Comparison of ENCODE assay signal across 9 mouse cellular contexts in the genomic region with DNA sequence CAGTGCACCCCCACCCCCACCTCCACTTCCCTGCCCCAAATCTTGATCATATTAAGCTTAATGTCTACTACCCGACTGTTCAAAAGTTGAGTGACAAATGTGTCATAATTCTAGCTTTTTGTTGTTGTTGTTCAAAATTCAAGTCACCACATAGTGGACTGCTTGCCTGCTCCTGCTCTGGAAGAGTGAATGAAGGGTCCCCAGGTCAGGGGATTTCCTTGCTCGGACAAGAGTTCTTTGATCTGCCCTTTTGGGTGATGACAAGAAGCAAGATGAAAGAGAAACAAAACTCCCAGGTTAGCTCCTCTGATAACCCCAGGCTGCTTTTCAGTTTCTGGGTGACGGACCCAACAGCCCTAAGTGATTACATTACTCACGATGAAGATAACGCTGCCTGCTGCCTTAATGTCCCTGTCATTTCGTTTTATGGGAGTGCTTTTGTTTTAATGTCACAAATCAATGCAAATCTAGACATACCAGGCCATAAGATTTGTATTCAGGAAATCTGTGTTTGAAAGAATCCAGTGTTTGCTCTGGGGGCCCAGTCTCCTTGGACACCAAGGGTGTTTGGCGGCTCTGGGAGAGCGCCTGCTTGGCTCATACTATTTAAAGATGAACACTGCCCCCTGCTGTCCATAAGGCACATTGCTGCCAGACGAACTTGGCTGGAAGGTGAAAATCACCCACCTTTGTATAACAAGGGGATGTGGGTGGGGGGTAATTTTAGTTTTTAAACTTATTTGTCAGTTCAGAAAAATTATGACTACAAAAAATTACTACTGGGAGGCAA.
DNase-seq lines count a peak whose midpoint lies in the region; ATAC-seq lines count a peak whose summit lies in the region.
"Had no signal": no experiment of that assay in that cellular context is flagged by ENCODE, and none has a peak within 500 bp of the region (broad histone marks: within the 10 kb centered on the region; RNA-seq: fewer than 3 reads in every experiment).

No protein-coding gene starts in this region.

- H3K4me1 ChIP-seq in hindbrain, embryonic 15.5 days (replicated peaks): peaks cover 8% of the 10 kb centered on the region

- no peak overlapping the region for H3K9ac ChIP-seq in hindbrain, embryonic 15.5 days

- 10% methylated on average over 9 of the region's 9 CpGs for WGBS in hindbrain, embryonic 15.5 days

- no peaks in the 10 kb centered on the region for H3K36me3 ChIP-seq in hindbrain, embryonic 15.5 days

- peak overlapping the region; percentile 55 for H3K4me2 ChIP-seq in hindbrain, embryonic 15.5 days

- no peaks in the 10 kb centered on the region for H3K9me3 ChIP-seq in hindbrain, embryonic 15.5 days

- no peak overlapping the region for H3K27ac ChIP-seq in hindbrain, embryonic 15.5 days (replicated peaks)

- peak; percentile 77 for ATAC-seq in hindbrain, embryonic 15.5 days (ENCODE audit: low FRiP score, low read depth)
- ATAC-seq in megakaryocyte progenitor cell, adult 5-6 weeks (replicated peaks; ENCODE audit: poor library complexity): peak; percentile 90

- H3K4me3 ChIP-seq in hindbrain, embryonic 15.5 days: 0 out of 2 replicates have a peak overlapping the region, but pooled peaks have one; percentile 16
- H3K4me3 ChIP-seq: myocyte had no signal

- H3K27me3 ChIP-seq in hindbrain, embryonic 15.5 days: no peaks in the 10 kb centered on the region

- DNase-seq in ZHBTc4 (ENCODE audit: low read depth, low spot score): peak; percentile 73
- peak; percentile 21 for DNase-seq in cerebellum, adult 9-11 months
- peak; percentile 42 to 70 for DNase-seq in frontal cortex, postnatal 10 days (ENCODE audit: low spot score in 2 of 2)
- DNase-seq in layer of hippocampus, postnatal 25 days (ENCODE audit: extremely low spot score in 1 of 2, low spot score in 1 of 2): peak; percentile 54 to 81
- DNase-seq in right cerebral cortex, postnatal 36 days (ENCODE audit: low spot score in 2 of 2): peak; percentile 50 to 58
- no peak for DNase-seq in Muller cell, postnatal 12 days (ENCODE audit: inconsistent ontology term)
